Mouse (Mus musculus): ENCODE results near the gene Ifi204. TPM values are rescaled to one million over a fixed set of nuclear protein-coding genes. Genes with fewer than 3 reads are reported as not detected.
"Not testable (repeated sequence)": the region's sequence is repeated elsewhere in the genome, so short reads cannot be mapped to it uniquely, and the experiment has no call there.

Ifi204 gene
- polyA plus RNA-seq, 1 experiment from 2014 or later = 1.3 TPM

- no peaks in the 10 kb centered on the region for H3K4me1 ChIP-seq (ENCODE audit: insufficient read depth, low read length)
- no peak overlapping the region for H3K27ac ChIP-seq (ENCODE audit: low read length)
- no peaks in the 10 kb centered on the region for H3K9me3 ChIP-seq (ENCODE audit: low read length)
- 57% methylated on average over 2 of the region's 2 CpGs for WGBS
- no peak overlapping the region for H3K9ac ChIP-seq (replicated peaks; ENCODE audit: low read length)
- H3K36me3 ChIP-seq (ENCODE audit: insufficient read depth, low read length) = no peaks in the 10 kb centered on the region
- no peaks in the 10 kb centered on the region for H3K27me3 ChIP-seq (ENCODE audit: insufficient read depth, low read length)
- no peak overlapping the region for H3K4me2 ChIP-seq (replicated peaks; ENCODE audit: low read depth, low read length)
- ATAC-seq (ENCODE audit: low FRiP score, low TSS enrichment) = no peak
- no peak overlapping the region for H3K4me3 ChIP-seq (ENCODE audit: low read length)
These were observed 29.8 kb downstream of the Ifi204 start for GRCm38 (mm10) chr1:173736986-173737385.

DNA sequence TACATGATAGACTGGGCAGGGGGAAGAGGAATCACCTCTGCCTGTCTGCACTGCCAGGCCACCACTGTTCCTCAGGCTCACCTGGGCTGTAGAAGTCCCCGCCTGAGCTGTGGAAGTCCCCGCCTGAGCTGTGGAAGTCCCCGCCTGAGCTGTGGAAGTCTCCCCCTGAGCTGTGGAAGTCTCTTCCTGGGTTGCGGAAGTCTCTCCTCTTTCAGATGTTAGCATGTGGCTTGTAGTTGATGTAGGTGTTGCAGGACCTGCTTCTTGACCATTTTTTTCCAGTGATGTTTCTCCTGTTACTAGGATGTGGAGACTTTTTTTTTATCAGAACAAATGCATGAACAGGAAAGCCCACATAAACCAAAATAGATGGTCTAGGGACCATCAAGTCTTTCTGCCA lies 31.7 kb downstream of the Ifi204 start:
- H3K27me3 ChIP-seq (ENCODE audit: insufficient read depth, low read length); H3K4me2 ChIP-seq (replicated peaks; ENCODE audit: low read depth, low read length); H3K36me3 ChIP-seq (ENCODE audit: insufficient read depth, low read length); H3K9me3 ChIP-seq (ENCODE audit: low read length); H3K4me1 ChIP-seq (ENCODE audit: insufficient read depth, low read length); H3K4me3 ChIP-seq (ENCODE audit: low read length); H3K27ac ChIP-seq (ENCODE audit: low read length); ATAC-seq (ENCODE audit: low FRiP score, low TSS enrichment); H3K9ac ChIP-seq (replicated peaks; ENCODE audit: low read length): not testable (repeated sequence)
- WGBS = 79% methylated on average over 4 of the region's 4 CpGs

GRCm38 (mm10) chr1:173733219-173733618 lies 33.5 kb downstream of the Ifi204 start:
- 12% methylated on average over 7 of the region's 7 CpGs for WGBS
- ATAC-seq (ENCODE audit: low FRiP score, low TSS enrichment) = peak; percentile 84

More at GRCm38 (mm10) chr1:173733219-173733618, 33.5 kb downstream of the Ifi204 start:
- Histone ChIP-seq H3K27ac (ENCODE audit: low read length) (no peak overlapping the region), H3K4me3 (ENCODE audit: low read length) (no peak overlapping the region), H3K4me2 (replicated peaks; ENCODE audit: low read depth, low read length) (no peak overlapping the region), H3K9me3 (ENCODE audit: low read length) (no peaks in the 10 kb centered on the region), H3K9ac (replicated peaks; ENCODE audit: low read length) (no peak overlapping the region), H3K27me3 (ENCODE audit: insufficient read depth, low read length) (no peaks in the 10 kb centered on the region), H3K36me3 (ENCODE audit: insufficient read depth, low read length) (no peaks in the 10 kb centered on the region), H3K4me1 (ENCODE audit: insufficient read depth, low read length) (no peaks in the 10 kb centered on the region)

Other genes with a start within 250 kb of the Ifi204 start
- not detected in 2 replicates for gene Ifi214, start 231.0 kb downstream of the Ifi204 start, polyA plus RNA-seq (2015; fragmentation: Nextera tagmentation; extraction: Ambion mirVana)
- 0.26 TPM in 1 of 2 replicates, not detected in the other for gene Ifi213, start 167.7 kb downstream of the Ifi204 start, polyA plus RNA-seq (2015; fragmentation: Nextera tagmentation; extraction: Ambion mirVana)
- gene Ifi209, start 136.0 kb downstream of the Ifi204 start, polyA plus RNA-seq (2015; fragmentation: Nextera tagmentation; extraction: Ambion mirVana) = 0.32 and 0.36 TPM in 2 replicates
- gene Ifi208, start 93.3 kb downstream of the Ifi204 start, polyA plus RNA-seq (2015; fragmentation: Nextera tagmentation; extraction: Ambion mirVana) = 0.08 TPM in 1 of 2 replicates, not detected in the other
- gene Ifi207, start 25.2 kb downstream of the Ifi204 start, polyA plus RNA-seq (2015; fragmentation: Nextera tagmentation; extraction: Ambion mirVana) = 0.85 and 1.0 TPM in 2 replicates
- gene Ifi211, start 146.1 kb upstream of the Ifi204 start, polyA plus RNA-seq (2015; fragmentation: Nextera tagmentation; extraction: Ambion mirVana) = 0.33 and 0.62 TPM in 2 replicates
- 2.9 and 3.1 TPM in 2 replicates for gene Mndal, start 175.5 kb upstream of the Ifi204 start, polyA plus RNA-seq (2015; fragmentation: Nextera tagmentation; extraction: Ambion mirVana)
- 0.66 and 0.92 TPM in 2 replicates for gene Ifi203, start 175.7 kb upstream of the Ifi204 start, polyA plus RNA-seq (2015; fragmentation: Nextera tagmentation; extraction: Ambion mirVana)
- not detected in 2 replicates for gene Ifi202b, start 215.8 kb upstream of the Ifi204 start, polyA plus RNA-seq (2015; fragmentation: Nextera tagmentation; extraction: Ambion mirVana)